Mouse (Mus musculus) embryonic facial prominence, embryonic 12.5 days (tissue): ENCODE results near the gene Abcc6. TPM values are rescaled to one million over a fixed set of nuclear protein-coding genes. Genes with fewer than 3 reads are reported as not detected.
A peak's percentile ranks its signal among the peaks of the same experiment; 100 is the strongest.

Experiments used
- ATAC-seq: fragments of 200-750 bp; cut with Nextera tagmentation; 2 replicates; pipeline ENCODE4 v1.8.0; 2017; ENCODE audit not compliant: insufficient number of reproducible peaks, insufficient read depth, low FRiP score, low TSS enrichment
- H3K27ac ChIP-seq: fragments of 300-500 bp; sonication (generic); 2 replicates; pipeline ENCODE4 v1.5.1; 2016; ENCODE audit warnings: mild to moderate bottlenecking
- H3K27me3 ChIP-seq: fragments of 300-500 bp; sonication (generic); 2 replicates; pipeline ENCODE4 v1.6.1; 2016; ENCODE audit warnings: mild to moderate bottlenecking, moderate library complexity
- H3K36me3 ChIP-seq: fragments of 300-500 bp; sonication (generic); 2 replicates; pipeline ENCODE4 v1.6.1; 2016; ENCODE audit warnings: mild to moderate bottlenecking
- H3K4me1 ChIP-seq: fragments of 300-500 bp; sonication (generic); 2 replicates; pipeline ENCODE4 v1.6.1; 2016
- H3K4me2 ChIP-seq: fragments of 300-500 bp; sonication (generic); replicated peaks from 2 replicates; pipeline ENCODE4 v1.6.1; 2016; ENCODE audit warnings: mild to moderate bottlenecking, moderate library complexity
- H3K4me3 ChIP-seq: fragments of 300-500 bp; sonication (generic); 2 replicates; pipeline ENCODE4 v1.5.1; 2016; ENCODE audit warnings: mild to moderate bottlenecking
- H3K9ac ChIP-seq: fragments of 300-500 bp; sonication (generic); 2 replicates; pipeline ENCODE4 v1.6.1; 2016; ENCODE audit warnings: mild to moderate bottlenecking, moderate library complexity
- H3K9me3 ChIP-seq: fragments of 300-500 bp; sonication (generic); 2 replicates; pipeline ENCODE4 v1.6.1; 2016; ENCODE audit warnings: mild to moderate bottlenecking, moderate library complexity
- WGBS: fragments of 180-500 bp; shearing (Covaris S2); methylation state at CpG from one replicate; pipeline ENCODE4 v1.1.7; 2016; 5-methylcytosine and 5-hydroxymethylcytosine counted together
- polyA plus RNA-seq: library from polyadenylated mRNA; unstranded; fragments of >200 nt; fragmentation: Nextera tagmentation; extraction: Ambion mirVana; gene quantifications from 2 replicates; pipeline ENCODE4 v1.2.1, GENCODE M21; 2016

The Abcc6 gene
- polyA plus RNA-seq: 0.38 and 0.57 TPM in 2 replicates

DNA sequence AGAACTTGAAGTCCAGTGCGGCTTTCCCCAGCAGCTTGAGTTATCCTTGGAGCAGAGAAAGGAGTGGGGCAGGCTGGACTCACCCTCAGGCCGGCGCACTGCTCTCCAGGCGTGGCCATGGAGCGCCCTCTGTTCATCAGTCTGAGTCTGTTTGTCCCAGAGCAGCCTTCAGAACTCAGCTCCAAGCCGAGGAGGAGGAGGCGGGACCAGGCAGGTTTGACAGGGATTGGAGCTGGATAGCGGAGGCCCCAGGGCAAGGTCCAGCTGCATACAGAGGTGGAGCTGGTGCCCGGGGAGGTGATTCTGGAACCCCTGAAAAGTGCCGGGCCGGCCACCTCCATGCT is at the start of gene Abcc6:
Gene Abcc6 (minus strand): TSS at position 158 of the 344 bp plus-strand sequence.
- Histone ChIP-seq H3K4me2 (peak within 1 kb of the TSS; percentile 22), H3K27ac (no peak within 1 kb of the TSS), H3K4me3 (no peak within 1 kb of the TSS), H3K4me1 (peaks cover 15% of the 10 kb centered on the region), H3K36me3 (no peaks in the 10 kb centered on the region), H3K9me3 (no peaks in the 10 kb centered on the region), H3K9ac (peak within 1 kb of the TSS; percentile 25; the same call in 1 of the 2 replicates), H3K27me3 (0 out of 2 replicates have a peak, but pooled peaks cover 5% of the 10 kb centered on the region)
- 8% methylated on average over 11 of the region's 11 CpGs for WGBS
- no peak for ATAC-seq

GRCm38 (mm10) chr7:46077675-46078074 is 47.6 kb upstream of the Abcc6 start:
- Histone ChIP-seq H3K27me3 (no peaks in the 10 kb centered on the region), H3K9ac (no peak overlapping the region), H3K27ac (no peak overlapping the region), H3K9me3 (no peaks in the 10 kb centered on the region), H3K4me1 (no peaks in the 10 kb centered on the region), H3K4me3 (no peak overlapping the region), H3K4me2 (no peak overlapping the region), H3K36me3 (peaks cover 88% of the 10 kb centered on the region)
- WGBS: 92% methylated on average over 12 of the region's 12 CpGs
- ATAC-seq: no peak

DNA sequence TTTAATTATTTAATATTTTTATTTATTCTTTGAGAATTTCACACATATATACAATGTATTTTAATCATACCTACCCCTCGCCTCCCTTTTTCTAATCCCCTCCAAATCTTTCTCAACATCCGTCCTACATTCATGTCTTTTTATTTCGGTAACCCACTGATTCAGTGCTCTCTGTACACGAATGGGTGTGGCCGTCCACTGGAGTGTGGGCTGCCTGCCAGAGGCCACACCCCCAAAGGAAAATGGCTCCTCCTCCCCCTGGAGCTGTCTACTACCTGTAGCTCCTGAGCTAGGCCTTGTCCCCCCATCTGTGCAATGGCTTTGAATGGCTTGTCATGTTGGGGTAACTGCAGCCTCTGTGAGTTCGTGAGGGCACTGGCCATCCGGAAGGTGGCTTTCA is 46.7 kb upstream of the Abcc6 start:
- Histone ChIP-seq H3K9me3 (no peaks in the 10 kb centered on the region), H3K4me2 (no peak overlapping the region), H3K36me3 (peaks cover 88% of the 10 kb centered on the region), H3K4me3 (no peak overlapping the region), H3K4me1 (no peaks in the 10 kb centered on the region), H3K9ac (no peak overlapping the region), H3K27me3 (no peaks in the 10 kb centered on the region), H3K27ac (no peak overlapping the region)
- ATAC-seq: no peak
- WGBS: 90% methylated on average over 7 of the region's 7 CpGs

- H3K4me3 ChIP-seq: no peak overlapping the region
- no peak for ATAC-seq
- no peaks in the 10 kb centered on the region for H3K4me1 ChIP-seq
- no peak overlapping the region for H3K9ac ChIP-seq
- no peaks in the 10 kb centered on the region for H3K27me3 ChIP-seq
- no peaks in the 10 kb centered on the region for H3K9me3 ChIP-seq
- H3K27ac ChIP-seq: no peak overlapping the region
- 93% methylated on average over 8 of the region's 8 CpGs for WGBS
- H3K4me2 ChIP-seq: no peak overlapping the region
- peaks cover 80% of the 10 kb centered on the region for H3K36me3 ChIP-seq
Observed at GRCm38 (mm10) chr7:46068831-46069230, 38.7 kb upstream of the Abcc6 start.

DNA sequence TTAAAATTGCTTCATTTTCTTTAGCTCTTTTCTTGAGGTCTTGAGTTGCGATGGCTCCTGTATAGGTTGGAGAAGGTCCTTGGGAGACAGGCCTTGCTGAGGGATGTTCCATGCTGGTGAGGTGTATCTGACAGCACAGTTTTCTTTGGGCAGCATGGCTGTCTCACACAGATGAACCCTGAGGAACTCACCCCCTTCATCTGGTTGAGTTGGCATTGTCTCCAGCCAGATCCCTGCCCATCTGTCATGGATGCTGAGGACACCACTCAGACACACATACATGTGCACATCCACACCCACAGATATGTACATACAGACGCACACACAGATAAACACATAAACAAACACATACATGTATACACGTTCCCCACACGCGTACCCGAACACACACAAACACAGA is 33.2 kb upstream of the Abcc6 start:
- Histone ChIP-seq H3K36me3 (peaks cover 78% of the 10 kb centered on the region), H3K27me3 (no peaks in the 10 kb centered on the region), H3K9me3 (no peaks in the 10 kb centered on the region), H3K9ac (no peak overlapping the region), H3K4me1 (no peaks in the 10 kb centered on the region), H3K4me2 (no peak overlapping the region), H3K27ac (no peak overlapping the region), H3K4me3 (no peak overlapping the region)
- 95% methylated on average over 6 of the region's 6 CpGs for WGBS
- ATAC-seq: no peak

GRCm38 (mm10) chr7:46061614-46062013 is 31.5 kb upstream of the Abcc6 start:
- Histone ChIP-seq H3K36me3 (peaks cover 85% of the 10 kb centered on the region), H3K9ac (no peak overlapping the region), H3K9me3 (no peaks in the 10 kb centered on the region), H3K4me1 (no peaks in the 10 kb centered on the region), H3K4me2 (no peak overlapping the region), H3K4me3 (no peak overlapping the region), H3K27ac (no peak overlapping the region), H3K27me3 (no peaks in the 10 kb centered on the region)
- ATAC-seq: no peak
- 96% methylated on average over 16 of the region's 16 CpGs for WGBS

DNA sequence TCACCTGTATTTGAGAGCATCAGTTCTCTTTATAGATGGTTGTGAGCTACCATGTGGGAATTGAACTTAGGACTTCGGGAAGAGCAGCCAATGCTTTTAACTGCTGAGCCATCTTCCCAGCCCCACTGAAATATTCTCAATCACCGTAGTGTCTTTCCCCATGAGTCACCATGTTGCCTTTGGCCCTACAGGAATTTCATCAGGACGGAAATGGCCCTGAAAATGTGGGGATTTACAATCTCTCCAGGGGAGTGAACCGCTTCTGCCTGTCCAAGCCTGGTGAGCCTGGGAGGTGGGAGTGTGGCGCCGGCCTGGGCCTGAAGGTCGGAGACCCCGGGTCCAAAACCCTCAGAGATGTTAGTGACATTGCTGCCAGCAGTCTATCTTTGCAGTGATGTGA is 30.6 kb upstream of the Abcc6 start:
- H3K27me3 ChIP-seq: no peaks in the 10 kb centered on the region
- no peak overlapping the region for H3K9ac ChIP-seq
- no peaks in the 10 kb centered on the region for H3K4me1 ChIP-seq
- H3K36me3 ChIP-seq: peaks cover 84% of the 10 kb centered on the region
- WGBS: 94% methylated on average over 8 of the region's 8 CpGs
- no peak overlapping the region for H3K4me2 ChIP-seq
- no peak overlapping the region for H3K4me3 ChIP-seq
- no peak overlapping the region for H3K27ac ChIP-seq
- ATAC-seq: no peak
- H3K9me3 ChIP-seq: no peaks in the 10 kb centered on the region

DNA sequence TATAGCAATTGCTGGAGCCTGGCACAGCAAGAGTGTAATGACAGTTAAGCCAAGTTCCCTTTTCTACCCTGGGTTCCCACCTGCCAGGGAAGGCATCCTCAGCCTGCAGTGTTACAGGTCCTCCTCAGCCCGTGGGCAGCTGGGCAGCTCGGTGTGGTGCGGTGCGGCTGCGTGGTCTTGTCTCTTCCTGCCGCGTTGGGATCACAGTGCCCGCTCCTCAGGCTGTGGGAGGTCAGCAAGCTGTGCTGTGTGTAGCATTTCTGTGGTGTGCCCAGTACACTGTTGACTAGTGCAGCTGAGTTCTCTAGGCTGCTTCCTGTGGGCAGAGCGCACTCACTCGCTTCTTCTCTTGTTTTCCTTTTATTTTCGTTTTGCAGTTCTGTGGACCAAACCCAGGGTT is 28.8 kb upstream of the Abcc6 start:
- H3K9me3 ChIP-seq: no peaks in the 10 kb centered on the region
- WGBS: 94% methylated on average over 11 of the region's 11 CpGs
- H3K27ac ChIP-seq: no peak overlapping the region
- no peak overlapping the region for H3K4me2 ChIP-seq
- peaks cover 93% of the 10 kb centered on the region for H3K36me3 ChIP-seq
- no peak overlapping the region for H3K9ac ChIP-seq
- no peaks in the 10 kb centered on the region for H3K27me3 ChIP-seq
- H3K4me3 ChIP-seq: no peak overlapping the region
- no peaks in the 10 kb centered on the region for H3K4me1 ChIP-seq
- no peak for ATAC-seq

DNA sequence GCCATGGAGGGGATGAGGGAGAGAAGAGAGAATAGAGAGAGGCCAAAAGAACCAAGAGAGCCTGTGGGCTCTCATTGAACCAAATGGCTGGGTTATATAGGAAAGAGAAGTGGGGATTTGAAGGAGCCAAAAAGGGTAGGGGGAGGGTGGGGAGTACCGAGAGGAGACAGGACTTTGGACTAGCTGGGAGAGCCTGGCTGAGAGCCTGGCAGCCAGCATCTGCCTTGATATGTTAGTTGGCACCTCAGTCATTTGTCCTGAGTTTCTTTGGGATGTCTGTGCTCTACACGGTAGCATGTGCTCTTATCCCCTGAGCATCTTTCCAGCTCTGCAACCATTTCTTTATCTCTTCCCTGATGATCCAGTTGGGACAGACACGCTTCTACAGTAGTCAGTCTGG is 23.5 kb upstream of the Abcc6 start:
- Histone ChIP-seq H3K36me3 (peaks cover 76% of the 10 kb centered on the region), H3K4me2 (no peak overlapping the region), H3K4me1 (no peaks in the 10 kb centered on the region), H3K9ac (no peak overlapping the region), H3K27me3 (no peaks in the 10 kb centered on the region), H3K9me3 (no peaks in the 10 kb centered on the region), H3K27ac (no peak overlapping the region), H3K4me3 (no peak overlapping the region)
- 89% methylated on average over 3 of the region's 3 CpGs for WGBS
- ATAC-seq: no peak

GRCm38 (mm10) chr7:46052161-46052821 is 22.2 kb upstream of the Abcc6 start:
- WGBS: 86% methylated on average over 4 of the region's 4 CpGs
- ATAC-seq: no peak

DNA sequence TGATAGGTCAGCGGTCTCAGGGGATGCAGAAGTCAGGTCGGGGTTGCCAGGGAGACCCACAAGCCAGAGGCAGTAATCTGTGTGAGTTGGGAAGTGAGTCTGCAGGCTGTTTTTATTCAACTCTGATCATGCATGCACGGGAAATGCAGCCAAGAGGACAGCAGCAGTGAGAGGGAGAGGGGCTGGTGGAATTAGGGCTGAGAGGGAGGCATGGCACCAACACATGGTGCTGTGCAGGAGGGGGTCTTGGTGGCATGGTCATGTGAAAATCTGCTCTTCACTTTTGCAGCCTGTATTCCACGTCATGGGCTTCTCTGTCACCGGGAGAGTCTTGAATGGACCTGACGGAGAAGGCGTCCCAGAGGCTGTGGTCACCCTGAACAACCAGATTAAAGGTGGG is 19.9 kb upstream of the Abcc6 start:
- H3K27me3 ChIP-seq: no peaks in the 10 kb centered on the region
- no peak for ATAC-seq
- H3K4me1 ChIP-seq: no peaks in the 10 kb centered on the region
- no peak overlapping the region for H3K4me3 ChIP-seq
- peaks cover 73% of the 10 kb centered on the region for H3K36me3 ChIP-seq
- H3K9ac ChIP-seq: no peak overlapping the region
- H3K9me3 ChIP-seq: no peaks in the 10 kb centered on the region
- H3K4me2 ChIP-seq: no peak overlapping the region
- 88% methylated on average over 7 of the region's 7 CpGs for WGBS
- no peak overlapping the region for H3K27ac ChIP-seq

More at GRCm38 (mm10) chr7:46052161-46052821, 22.2 kb upstream of the Abcc6 start:
- Histone ChIP-seq H3K9me3 (no peaks in the 10 kb centered on the region), H3K4me2 (no peak overlapping the region), H3K36me3 (peaks cover 75% of the 10 kb centered on the region), H3K4me1 (no peaks in the 10 kb centered on the region), H3K27ac (no peak overlapping the region), H3K9ac (no peak overlapping the region), H3K4me3 (no peak overlapping the region), H3K27me3 (no peaks in the 10 kb centered on the region)

GRCm38 (mm10) chr7:46047873-46048562 is 17.9 kb upstream of the Abcc6 start:
- no peaks in the 10 kb centered on the region for H3K4me1 ChIP-seq
- H3K9ac ChIP-seq: no peak overlapping the region
- H3K27me3 ChIP-seq: no peaks in the 10 kb centered on the region
- H3K4me3 ChIP-seq: no peak overlapping the region
- ATAC-seq: no peak
- 94% methylated on average over 13 of the region's 13 CpGs for WGBS
- no peak overlapping the region for H3K4me2 ChIP-seq
- H3K36me3 ChIP-seq: peaks cover 74% of the 10 kb centered on the region
- no peaks in the 10 kb centered on the region for H3K9me3 ChIP-seq
- no peak overlapping the region for H3K27ac ChIP-seq
